Mouse (Mus musculus) bone marrow macrophage, adult 2 months (primary cell): ENCODE measurements at regions not wholly inside any gene's neighbourhood (a gene's known extent, or its start where the extent isn't known, plus 50 kb on each side); places are given as distances from the start of the nearest gene placed in this dataset.
A peak's percentile ranks its signal among the peaks of the same experiment; 100 is the strongest.

ENCODE experiments used
- H3K27ac ChIP-seq: 2 replicates; pipeline ENCODE4 v1.5.1; 2012; ENCODE audit warnings: low read depth, low read length; ENCODE audit not compliant: insufficient read depth
- H3K4me1 ChIP-seq: 2 replicates; pipeline ENCODE4 v1.6.1; 2012; ENCODE audit warnings: low read length; ENCODE audit not compliant: control insufficient read depth, insufficient read depth
- H3K4me3 ChIP-seq: 2 replicates; pipeline ENCODE4 v1.5.1; 2012; ENCODE audit warnings: mild to moderate bottlenecking, low read length, moderate library complexity; ENCODE audit not compliant: insufficient read depth
- CTCF ChIP-seq: IDR thresholded peaks from 2 replicates; pipeline ENCODE4 v1.5.1; 2012; ENCODE audit warnings: low read depth, mild to moderate bottlenecking, low read length, moderate library complexity
- POLR2A ChIP-seq: IDR thresholded peaks from 2 replicates; pipeline ENCODE4 v1.6.1; 2012; ENCODE audit warnings: mild to moderate bottlenecking, low read depth, low read length, borderline replicate concordance

DNA sequence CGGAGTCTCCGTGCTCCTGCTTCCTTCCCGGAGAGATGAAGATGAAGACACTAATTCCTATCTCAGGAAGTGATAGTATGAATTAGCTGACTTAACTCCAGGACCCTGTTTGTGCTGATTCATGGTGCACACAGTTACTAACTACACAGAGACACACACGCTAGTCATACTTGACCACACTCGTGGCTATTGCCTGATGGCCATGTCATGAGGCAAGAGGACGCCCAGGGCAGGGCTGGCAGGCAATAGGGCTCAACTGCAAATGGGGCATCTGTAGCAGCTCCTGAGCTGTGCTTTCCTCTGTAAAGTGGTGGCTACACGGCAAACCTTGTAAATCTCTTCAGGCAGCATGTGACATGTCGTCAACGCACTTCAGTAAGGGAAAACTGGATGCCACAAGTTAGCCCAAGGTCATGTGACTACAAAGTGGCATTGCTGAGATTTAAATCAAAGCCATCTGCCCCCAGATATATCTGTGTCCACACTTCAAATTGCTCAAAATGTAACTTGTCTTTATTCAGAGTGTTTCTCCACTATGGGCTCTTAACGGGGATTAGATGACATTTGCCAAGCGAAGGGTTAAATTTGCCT lies 70.4 kb downstream of the Zfp706 start:
- Histone ChIP-seq H3K4me1 (peaks cover 44% of the 10 kb centered on the region), H3K4me3 (no peak overlapping the region), H3K27ac (no peak overlapping the region)
- TF ChIP-seq POLR2A = no peak
- no peak for TF ChIP-seq CTCF

DNA sequence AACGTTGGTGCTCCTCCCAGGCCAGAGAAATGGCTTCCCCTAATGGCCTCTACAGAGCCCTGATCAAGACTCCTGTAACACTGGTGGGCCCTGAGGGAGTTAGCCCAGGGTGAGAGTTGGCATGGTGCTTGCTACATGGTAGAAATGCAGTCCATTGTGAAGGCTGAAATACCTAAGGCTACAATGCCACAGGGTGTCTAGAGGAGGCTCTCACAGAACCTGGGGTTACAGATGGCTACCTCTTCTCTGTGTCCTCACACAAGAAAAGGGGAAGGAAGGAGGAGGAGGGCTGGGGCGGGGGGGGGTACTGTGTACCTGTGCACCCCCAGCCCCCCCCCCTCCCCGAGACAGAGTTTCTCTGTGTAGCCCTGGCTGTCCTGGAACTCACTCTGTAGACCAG lies 72.8 kb downstream of the Zfp706 start:
- H3K4me1 ChIP-seq = peaks cover 44% of the 10 kb centered on the region
- H3K27ac ChIP-seq = no peak overlapping the region
- no peak for TF ChIP-seq CTCF
- no peak for TF ChIP-seq POLR2A
- no peak overlapping the region for H3K4me3 ChIP-seq

DNA sequence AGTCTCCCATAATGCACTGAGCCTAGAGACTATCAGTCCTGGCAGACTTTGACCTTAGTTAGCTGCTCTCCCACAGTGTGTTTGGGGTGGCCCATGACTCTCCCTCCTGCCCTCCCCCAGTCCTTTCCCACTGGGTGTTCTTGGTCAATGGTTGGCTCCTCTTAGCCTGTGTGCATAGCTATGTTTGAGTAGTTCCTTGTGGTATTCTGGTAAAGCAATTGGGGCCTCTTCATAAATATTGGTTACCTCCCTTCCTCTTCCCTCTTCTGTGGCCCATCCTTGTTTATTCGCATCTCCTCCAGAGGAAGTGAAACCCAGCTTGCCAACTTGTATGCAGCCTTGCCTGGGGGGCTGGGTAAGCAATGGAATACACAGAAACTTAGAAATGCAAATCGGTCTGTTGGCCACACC lies 74.0 kb downstream of the Zfp706 start:
- Histone ChIP-seq H3K27ac (peak overlapping the region; percentile 60), H3K4me1 (peaks cover 44% of the 10 kb centered on the region), H3K4me3 (no peak overlapping the region)
- TF ChIP-seq POLR2A (no peak), CTCF (no peak)

GRCm38 (mm10) chr15:36931460-36931859 lies 76.1 kb downstream of the Zfp706 start:
- H3K27ac ChIP-seq = no peak overlapping the region
- TF ChIP-seq CTCF = no peak
- TF ChIP-seq POLR2A = no peak
- H3K4me3 ChIP-seq = no peak overlapping the region
- peaks cover 30% of the 10 kb centered on the region for H3K4me1 ChIP-seq

GRCm38 (mm10) chr15:36930433-36930832 lies 77.1 kb downstream of the Zfp706 start:
- Histone ChIP-seq H3K4me3 (no peak overlapping the region), H3K4me1 (peaks cover 24% of the 10 kb centered on the region), H3K27ac (no peak overlapping the region)
- TF ChIP-seq POLR2A = no peak
- no peak for TF ChIP-seq CTCF

GRCm38 (mm10) chr15:36929786-36930185 lies 77.8 kb downstream of the Zfp706 start:
- Histone ChIP-seq H3K27ac (no peak overlapping the region), H3K4me3 (no peak overlapping the region), H3K4me1 (peaks cover 21% of the 10 kb centered on the region)
- TF ChIP-seq POLR2A (no peak), CTCF (no peak)

DNA sequence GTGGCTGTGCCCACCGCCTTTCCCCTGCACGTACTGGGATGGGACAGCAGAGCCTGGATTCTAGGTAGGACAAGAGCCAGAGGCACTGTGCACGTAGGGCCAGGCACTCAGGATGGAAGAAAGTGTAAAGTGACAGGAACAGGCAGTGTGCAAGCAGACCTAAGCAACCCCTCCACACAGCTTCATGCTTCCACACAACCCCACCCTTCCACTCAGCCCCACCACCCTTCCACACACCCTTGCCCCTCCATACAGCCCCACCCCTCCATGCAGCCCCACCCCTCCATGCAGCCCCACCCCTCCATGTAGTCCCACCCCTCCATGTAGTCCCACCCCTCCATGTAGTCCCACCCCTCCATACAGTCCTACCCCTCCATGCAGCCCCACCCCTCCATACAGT lies 78.5 kb downstream of the Zfp706 start:
- H3K27ac ChIP-seq = no peak overlapping the region
- H3K4me3 ChIP-seq = no peak overlapping the region
- H3K4me1 ChIP-seq = peaks cover 16% of the 10 kb centered on the region
- TF ChIP-seq POLR2A = no peak
- TF ChIP-seq CTCF = no peak

DNA sequence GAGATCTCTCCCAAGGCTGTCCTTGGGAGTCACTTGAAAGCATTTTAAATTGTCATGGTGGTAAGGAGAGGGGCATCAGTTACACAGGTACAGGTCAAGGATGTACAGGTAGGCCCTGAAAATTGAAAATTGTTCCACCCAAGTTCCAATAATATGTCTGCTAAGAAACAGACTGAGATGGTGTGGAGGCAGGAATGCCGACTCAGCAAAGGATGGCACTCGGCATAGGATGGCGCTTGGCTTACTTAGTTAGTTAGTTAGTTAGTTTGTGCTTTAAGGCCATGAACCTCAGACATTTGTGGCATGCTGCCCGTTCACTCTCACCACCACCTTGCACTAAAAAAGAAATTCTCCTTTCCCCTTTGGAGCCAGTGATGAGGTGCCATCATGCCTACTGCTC lies 78.9 kb downstream of the Zfp706 start:
- no peak for TF ChIP-seq CTCF
- no peak for TF ChIP-seq POLR2A
- Histone ChIP-seq H3K4me1 (peaks cover 12% of the 10 kb centered on the region), H3K27ac (no peak overlapping the region), H3K4me3 (no peak overlapping the region)

DNA sequence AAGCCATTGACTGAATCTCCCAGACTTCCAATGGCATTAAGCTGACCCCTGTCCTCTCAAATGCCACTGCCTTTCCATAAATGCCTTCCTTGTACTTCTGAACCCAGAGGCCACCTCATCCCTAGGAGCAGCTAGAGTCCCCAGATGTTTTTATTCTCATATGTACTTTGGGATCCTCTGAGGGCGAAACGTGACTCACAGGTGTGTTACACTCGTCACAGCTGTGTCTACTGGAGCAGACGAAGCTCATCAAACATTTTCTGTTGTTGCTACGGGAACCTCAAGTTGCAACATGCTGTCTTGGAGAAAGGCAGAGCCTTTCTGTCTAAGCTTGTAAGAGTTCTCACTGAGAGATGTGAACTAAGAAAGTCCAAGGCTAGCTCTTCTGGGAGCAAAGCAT lies 80.1 kb downstream of the Zfp706 start:
- TF ChIP-seq POLR2A = no peak
- TF ChIP-seq CTCF = no peak
- Histone ChIP-seq H3K27ac (no peak overlapping the region), H3K4me1 (peaks cover under 1% of the 10 kb centered on the region), H3K4me3 (no peak overlapping the region)

- H3K4me1 ChIP-seq = no peaks in the 10 kb centered on the region
- no peak overlapping the region for H3K4me3 ChIP-seq
- H3K27ac ChIP-seq = no peak overlapping the region
- TF ChIP-seq POLR2A = no peak
- TF ChIP-seq CTCF = no peak
Observed at GRCm38 (mm10) chr15:36924171-36924570, 83.4 kb downstream of the Zfp706 start.

DNA sequence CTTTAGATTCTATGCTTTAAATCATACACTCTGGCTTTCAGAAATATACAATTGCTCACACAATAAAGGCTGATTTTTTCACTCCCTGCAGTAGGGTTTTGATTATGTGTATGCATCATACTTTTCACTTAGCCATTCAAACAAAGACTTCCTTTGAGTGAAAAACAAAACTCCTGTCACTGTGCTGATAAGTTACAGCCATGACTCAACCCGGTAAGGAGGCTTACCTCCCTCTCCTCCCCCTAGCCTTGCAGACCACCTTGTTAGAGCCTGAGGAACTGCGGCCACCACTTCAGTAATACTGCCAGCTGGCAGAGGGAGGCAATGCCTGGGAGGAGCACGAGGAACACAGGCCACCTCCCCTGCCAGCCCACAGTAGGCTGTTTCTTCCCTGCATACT lies 86.2 kb downstream of the Zfp706 start:
- no peaks in the 10 kb centered on the region for H3K4me1 ChIP-seq
- no peak overlapping the region for H3K4me3 ChIP-seq
- TF ChIP-seq CTCF (no peak), POLR2A (no peak)
- no peak overlapping the region for H3K27ac ChIP-seq
